Mouse (Mus musculus) CH12.LX (cell line): Measurements from ENCODE around the gene Mrnip.
A peak's percentile ranks its signal among the peaks of the same experiment; 100 is the strongest.

Experiments used
- CTCF ChIP-seq, 2 experiments: IDR thresholded peaks in 1 of 2; conservative IDR thresholded peaks in 1 of 2; 2 replicates each; pipeline ENCODE4 v1.5.1; 2011 to 2012; ENCODE audit warnings: low read depth in 2 of 2, low read length in 2 of 2, improper control_type of control experiment in 1 of 2, inconsistent platforms in 1 of 2, mild to moderate bottlenecking in 1 of 2, moderate library complexity in 1 of 2
- ETS1 ChIP-seq: conservative IDR thresholded peaks from 2 replicates; pipeline ENCODE4 v1.6.1; 2012; ENCODE audit warnings: low read depth, mild to moderate bottlenecking, inconsistent platforms, low read length, improper control_type of control experiment, moderate library complexity
- GABPA ChIP-seq: IDR thresholded peaks from 2 replicates; pipeline ENCODE4 v1.6.1; 2012; ENCODE audit warnings: low read depth, low read length, improper control_type of control experiment, inconsistent platforms; ENCODE audit not compliant: insufficient replicate concordance
- MAX ChIP-seq: IDR thresholded peaks from 2 replicates; pipeline ENCODE4 v1.6.1; 2011; ENCODE audit warnings: low read length, improper control_type of control experiment
- POLR2AphosphoS2 ChIP-seq: IDR thresholded peaks from 2 replicates; pipeline ENCODE4 v1.6.1; 2011; ENCODE audit warnings: low read depth, low read length, improper control_type of control experiment
- RCOR1 ChIP-seq: conservative IDR thresholded peaks from 2 replicates; pipeline ENCODE4 v1.6.1; 2012; ENCODE audit warnings: low read depth, mild to moderate bottlenecking, inconsistent platforms, low read length, improper control_type of control experiment
- USF1 ChIP-seq: IDR thresholded peaks from 2 replicates; pipeline ENCODE4 v1.6.1; 2014; ENCODE audit warnings: low read depth, mild to moderate bottlenecking, inconsistent platforms, low read length, improper control_type of control experiment
- ZKSCAN1 ChIP-seq: IDR thresholded peaks from 2 replicates; pipeline ENCODE4 v1.6.1; 2012; ENCODE audit warnings: low read depth, inconsistent platforms, low read length, improper control_type of control experiment, borderline replicate concordance

GRCm38 (mm10) chr11:50236540-50236936, 62.3 kb downstream of the Mrnip start:
- TF ChIP-seq GABPA (no peak), ZKSCAN1 (no peak), RCOR1 (no peak), USF1 (no peak), CTCF (conservative IDR thresholded peaks at IDR 0.05 in 1 of 2, IDR thresholded peaks at IDR 0.05 in 1 of 2; ENCODE audit: low read depth in 2 of 2, low read length in 2 of 2) (peak in 1 of 2 experiments; percentile 69; a peak in 2 of 4 replicates), POLR2AphosphoS2 (no peak), ETS1 (no peak), MAX (no peak; the same call in 1 of the 2 replicates)
